Mouse (Mus musculus) spleen, adult 2 months (tissue): Measurements from ENCODE around the gene Il17f. TPM values are rescaled to one million over a fixed set of nuclear protein-coding genes. Genes with fewer than 3 reads are reported as not detected.

Source experiments
- DNase-seq, 2 experiments: peaks; one replicate each; pipeline versions ENCODE4 v3.0.0 to v3.0.0-alpha.2; 2012 to 2021; ENCODE audit warnings: low spot score in 2 of 2, low read depth in 1 of 2
- H3K27ac ChIP-seq: fragments of 200-500 bp; 2 replicates; pipeline ENCODE4 v1.5.1; 2012; ENCODE audit warnings: low read length, inconsistent platforms; ENCODE audit not compliant: insufficient read depth
- H3K27me3 ChIP-seq: fragments of 200-500 bp; 2 replicates; pipeline ENCODE4 v1.6.1; 2012; ENCODE audit warnings: mild to moderate bottlenecking, moderate library complexity, low read length, inconsistent platforms; ENCODE audit not compliant: control insufficient read depth, insufficient read depth
- H3K36me3 ChIP-seq: fragments of 200-500 bp; 2 replicates; pipeline ENCODE4 v1.6.1; 2012; ENCODE audit warnings: mild to moderate bottlenecking, low read length, inconsistent platforms; ENCODE audit not compliant: control insufficient read depth, insufficient read depth
- H3K4me1 ChIP-seq: fragments of 200-500 bp; 2 replicates; pipeline ENCODE4 v1.6.1; 2011; ENCODE audit warnings: inconsistent platforms; ENCODE audit not compliant: control insufficient read depth, insufficient read depth, insufficient read length
- H3K4me3 ChIP-seq: fragments of 200-500 bp; 2 replicates; pipeline ENCODE4 v1.5.1; 2011; ENCODE audit warnings: mild to moderate bottlenecking, inconsistent platforms; ENCODE audit not compliant: insufficient read depth, insufficient read length; ENCODE audit errors: extremely low read depth
- CTCF ChIP-seq: fragments of 200-500 bp; IDR thresholded peaks from 2 replicates; pipeline ENCODE4 v1.5.1; 2011; ENCODE audit warnings: mild to moderate bottlenecking, inconsistent platforms; ENCODE audit not compliant: insufficient read depth, insufficient read length, insufficient replicate concordance; ENCODE audit errors: extremely low read depth
- POLR2A ChIP-seq: fragments of 200-500 bp; IDR thresholded peaks from 2 replicates; pipeline ENCODE4 v1.6.1; 2011; ENCODE audit warnings: low read depth, low read length, inconsistent platforms
- WGBS: fragments of 180-500 bp; shearing (Covaris S2); methylation state at CpG from one replicate; pipeline ENCODE4 v1.1.7; 2018; 5-methylcytosine and 5-hydroxymethylcytosine counted together
- polyA plus RNA-seq: library from polyadenylated mRNA; depleted of rRNA; stranded (reverse); fragments of >200 nt; gene quantifications from 2 replicates; pipeline ENCODE4 v1.2.3, GENCODE M21; 2012; rRNA removed

The Il17f gene
- polyA plus RNA-seq, 1 experiment, result not detected

DNA sequence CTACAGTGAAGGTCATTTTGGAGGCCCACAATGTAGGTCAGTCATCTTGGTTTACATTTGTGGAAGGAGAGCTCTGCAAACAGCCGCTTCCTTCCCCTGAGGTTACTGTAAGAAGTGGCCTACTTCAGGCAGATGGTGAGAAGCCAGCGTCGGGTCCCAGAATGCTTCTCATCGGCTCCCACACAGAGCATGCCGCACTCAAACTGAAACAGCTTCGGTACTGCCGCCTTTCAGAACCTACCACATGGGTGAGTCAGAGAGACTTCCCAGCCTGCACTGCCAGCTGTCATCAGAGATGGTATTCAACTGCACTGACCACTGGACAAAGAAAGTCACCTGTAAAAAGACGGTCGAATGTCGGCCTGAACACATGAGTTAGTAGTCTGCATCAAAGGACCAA is 30.6 kb downstream of the Il17f start:
- WGBS, result 77% methylated on average over 10 of the region's 10 CpGs
- Histone ChIP-seq H3K4me1 (no peaks in the 10 kb centered on the region), H3K27me3 (no peaks in the 10 kb centered on the region), H3K27ac (no peak overlapping the region), H3K36me3 (no peaks in the 10 kb centered on the region), H3K4me3 (no peak overlapping the region)
- DNase-seq, result no peak
- no peak for TF ChIP-seq POLR2A
- no peak for TF ChIP-seq CTCF

DNA sequence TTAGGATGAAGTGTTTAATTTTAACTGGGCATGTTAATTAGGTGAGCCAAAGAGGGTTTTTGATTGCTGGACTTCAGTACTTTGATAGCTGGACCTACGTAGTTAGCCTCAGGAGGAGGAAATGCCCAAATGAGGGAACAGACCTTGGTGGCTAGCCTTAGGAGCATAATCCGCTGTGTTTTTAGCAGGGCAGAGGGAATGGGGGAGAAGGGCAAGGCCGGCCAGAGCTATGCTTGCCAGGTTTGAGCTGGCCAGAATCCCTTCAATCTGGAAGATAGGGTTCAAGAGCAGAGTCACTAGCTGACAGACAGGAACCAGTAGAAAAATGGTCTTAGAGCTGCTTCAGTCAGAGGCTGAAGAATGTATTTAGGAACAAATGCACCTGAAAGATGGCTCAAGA is 32.8 kb downstream of the Il17f start:
- no peak for DNase-seq
- H3K4me1 ChIP-seq, result no peaks in the 10 kb centered on the region
- 88% methylated on average over 3 of the region's 3 CpGs for WGBS
- H3K4me3 ChIP-seq, result no peak overlapping the region
- TF ChIP-seq CTCF (no peak), POLR2A (no peak)
- H3K27me3 ChIP-seq, result no peaks in the 10 kb centered on the region
- no peak overlapping the region for H3K27ac ChIP-seq
- no peaks in the 10 kb centered on the region for H3K36me3 ChIP-seq

DNA sequence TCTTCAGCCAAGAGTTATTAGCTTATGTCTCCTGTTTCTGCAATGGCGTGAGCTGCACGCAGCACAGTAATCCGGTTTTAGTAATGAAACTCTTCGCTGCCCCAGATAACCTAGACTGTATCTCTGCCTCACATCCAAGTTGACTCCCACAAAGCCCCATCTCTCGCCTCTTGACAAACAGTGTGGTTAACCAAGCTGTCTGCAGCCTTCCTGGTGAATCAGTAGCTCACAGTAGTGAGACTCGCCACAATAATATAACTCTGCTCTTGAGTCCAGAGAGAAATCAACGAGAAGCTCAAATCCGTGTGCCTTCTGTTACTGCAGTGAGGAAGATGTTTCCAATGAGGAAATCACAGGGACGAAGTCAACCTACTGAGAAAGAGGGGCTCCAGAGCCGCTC is 36.0 kb downstream of the Il17f start:
- no peak for TF ChIP-seq POLR2A
- no peak for TF ChIP-seq CTCF
- H3K27ac ChIP-seq, result no peak overlapping the region
- no peaks in the 10 kb centered on the region for H3K4me1 ChIP-seq
- 53% methylated on average over 10 of the region's 10 CpGs for WGBS
- no peaks in the 10 kb centered on the region for H3K27me3 ChIP-seq
- no peak for DNase-seq
- H3K36me3 ChIP-seq, result no peaks in the 10 kb centered on the region
- no peak overlapping the region for H3K4me3 ChIP-seq

DNA sequence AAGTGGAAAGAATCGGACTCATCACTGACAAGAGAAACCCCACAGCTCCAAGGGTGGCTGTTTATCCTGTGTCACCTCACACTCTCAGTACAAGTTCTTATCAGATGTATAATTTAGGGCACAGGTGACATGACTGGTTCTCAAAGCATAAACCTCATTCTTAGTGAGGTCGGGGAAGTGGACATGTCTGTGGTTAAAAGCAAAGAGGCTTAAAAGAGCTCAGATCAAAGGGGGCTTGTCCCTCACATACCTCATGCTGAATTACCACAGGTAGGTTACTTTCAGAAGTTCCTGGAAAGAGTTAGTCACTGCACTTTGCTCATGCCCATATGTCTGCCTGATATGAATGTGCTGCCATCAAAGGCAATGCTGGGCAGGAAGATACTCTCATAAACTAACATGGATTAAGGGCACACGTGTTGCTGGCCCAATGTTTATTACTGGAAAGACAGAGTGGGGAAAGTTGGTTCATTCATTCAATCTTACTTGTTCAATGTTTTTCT is 49.9 kb downstream of the Il17f start:
- TF ChIP-seq POLR2A (no peak), CTCF (no peak)
- no peaks in the 10 kb centered on the region; the same call in 1 of the 2 replicates for H3K4me1 ChIP-seq
- DNase-seq, result no peak
- no peak overlapping the region for H3K27ac ChIP-seq
- no peaks in the 10 kb centered on the region for H3K27me3 ChIP-seq
- 63% methylated on average over 3 of the region's 3 CpGs for WGBS
- no peaks in the 10 kb centered on the region for H3K36me3 ChIP-seq
- H3K4me3 ChIP-seq, result no peak overlapping the region

DNA sequence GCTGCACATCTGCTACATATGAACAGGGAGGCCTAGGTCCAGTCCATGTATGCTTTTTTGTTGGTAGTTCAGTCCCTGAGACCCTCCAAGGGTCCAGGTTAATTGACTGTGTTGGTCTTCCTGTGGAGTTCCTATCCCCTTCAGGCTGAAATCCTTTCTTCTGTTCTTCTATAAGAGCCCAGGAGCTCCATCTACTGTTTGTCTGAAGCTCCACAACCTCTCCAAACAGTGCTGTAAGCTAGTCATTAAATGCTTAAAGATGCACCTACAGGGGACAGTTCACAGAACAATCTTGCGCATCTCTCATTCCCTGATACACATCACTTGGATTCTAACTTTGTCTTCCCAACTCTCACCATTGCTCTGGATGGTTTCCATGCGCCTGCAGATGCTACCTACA is 51.9 kb downstream of the Il17f start:
- no peaks in the 10 kb centered on the region for H3K36me3 ChIP-seq
- no peak overlapping the region for H3K4me3 ChIP-seq
- no peaks in the 10 kb centered on the region for H3K4me1 ChIP-seq
- no peak for DNase-seq
- no peaks in the 10 kb centered on the region for H3K27me3 ChIP-seq
- 84% methylated on average over 2 of the region's 2 CpGs for WGBS
- H3K27ac ChIP-seq, result no peak overlapping the region
- no peak for TF ChIP-seq CTCF
- no peak for TF ChIP-seq POLR2A

DNA sequence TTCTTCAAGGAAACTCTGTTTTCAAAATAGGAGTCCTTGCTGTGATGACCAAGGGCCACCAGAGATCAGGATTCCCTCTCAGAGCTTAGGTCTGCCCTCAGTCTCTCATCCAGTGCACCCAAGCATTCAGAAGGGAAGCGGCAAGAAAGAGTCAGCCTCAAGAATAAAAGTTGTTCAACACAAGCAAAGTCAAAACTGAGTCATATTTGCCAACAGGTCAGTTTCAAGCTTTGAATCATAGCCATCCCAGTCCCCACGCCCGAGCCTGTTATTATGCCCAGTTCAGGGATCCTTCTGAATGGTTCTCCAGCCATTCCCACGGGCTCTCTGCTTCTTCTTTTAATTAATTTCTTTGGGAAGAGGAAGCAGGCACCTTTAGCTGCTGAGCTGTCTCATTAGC is 53.8 kb downstream of the Il17f start:
- H3K36me3 ChIP-seq, result no peaks in the 10 kb centered on the region
- 83% methylated on average over 4 of the region's 4 CpGs for WGBS

DNA sequence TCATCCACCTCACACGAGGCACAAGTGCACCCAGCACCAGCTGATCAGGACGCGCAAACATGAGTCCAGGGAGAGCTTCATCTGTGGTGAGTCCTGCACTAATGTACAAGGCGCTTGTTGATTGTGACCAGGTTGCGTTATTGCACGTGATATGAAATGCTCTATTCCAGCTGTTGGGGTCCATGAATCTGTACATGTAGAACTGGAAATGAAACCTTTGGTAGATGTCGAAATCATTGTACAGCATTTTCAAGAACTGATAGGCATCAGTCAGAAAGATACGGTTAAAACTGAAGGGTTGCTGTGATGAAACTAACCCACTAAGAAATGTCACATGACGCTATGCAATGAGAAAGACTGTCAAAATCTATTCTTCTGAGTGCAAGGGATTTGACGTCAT is 59.5 kb downstream of the Il17f start, which contains the start of gene Il17a:
Gene Il17a, plus strand, starts transcription at position 3 of the 400 bp plus-strand sequence.
- H3K36me3 ChIP-seq, result no peaks in the 10 kb centered on the region
- no peaks in the 10 kb centered on the region for H3K4me1 ChIP-seq
- TF ChIP-seq POLR2A (no peak), CTCF (no peak)
- DNase-seq, result no peak
- H3K4me3 ChIP-seq, result no peak within 1 kb of the TSS
- no peaks in the 10 kb centered on the region for H3K27me3 ChIP-seq
- no peak within 1 kb of the TSS for H3K27ac ChIP-seq
- 84% methylated on average over 10 of the region's 10 CpGs for WGBS

More for the DNA sequence above, 53.8 kb downstream of the Il17f start:
- Histone ChIP-seq H3K4me1 (no peaks in the 10 kb centered on the region), H3K27ac (no peak overlapping the region), H3K4me3 (no peak overlapping the region), H3K27me3 (no peaks in the 10 kb centered on the region)
- TF ChIP-seq CTCF (no peak), POLR2A (no peak)
- no peak for DNase-seq

Other genes starting within 250 kb of the Il17f start
- gene Pkhd1, start 172.6 kb downstream of the Il17f start, polyA plus RNA-seq, result 0.04 and 0.05 TPM in 2 replicates
- gene Il17a, start 59.7 kb downstream of the Il17f start, polyA plus RNA-seq, result not detected in 2 replicates
- 22.3 and 22.6 TPM in 2 replicates for gene Mcm3, start 29.7 kb upstream of the Il17f start, polyA plus RNA-seq
- gene Paqr8, start 100.0 kb upstream of the Il17f start, polyA plus RNA-seq, result 4.9 and 6.9 TPM in 2 replicates
- gene Efhc1, start 161.0 kb upstream of the Il17f start, polyA plus RNA-seq, result 0.13 and 0.16 TPM in 2 replicates